Mouse (Mus musculus) liver, adult 10 weeks (tissue): ENCODE data around the gene Tmem265. TPM values are rescaled to one million over a fixed set of nuclear protein-coding genes. Genes with fewer than 3 reads are reported as not detected.

Experiments used
- polyA plus RNA-seq: library from polyadenylated mRNA; stranded (reverse); fragments of 350-450 nt; fragmentation: Illumina TruSeq; extraction: RNeasy Lipid Tissue Mini Kit (QIAGEN cat#74804); gene quantifications from one replicate; pipeline ENCODE4 v1.2.3, GENCODE M21; 2014; ENCODE audit warnings: low read depth, low replicate concordance

Gene Tmem265
- polyA plus RNA-seq = not detected

GRCm38 (mm10) chr7:127561340-127561858, at the start of gene Tmem265:
Gene Tmem265 (plus strand): TSS chr7:127561390.

DNA sequence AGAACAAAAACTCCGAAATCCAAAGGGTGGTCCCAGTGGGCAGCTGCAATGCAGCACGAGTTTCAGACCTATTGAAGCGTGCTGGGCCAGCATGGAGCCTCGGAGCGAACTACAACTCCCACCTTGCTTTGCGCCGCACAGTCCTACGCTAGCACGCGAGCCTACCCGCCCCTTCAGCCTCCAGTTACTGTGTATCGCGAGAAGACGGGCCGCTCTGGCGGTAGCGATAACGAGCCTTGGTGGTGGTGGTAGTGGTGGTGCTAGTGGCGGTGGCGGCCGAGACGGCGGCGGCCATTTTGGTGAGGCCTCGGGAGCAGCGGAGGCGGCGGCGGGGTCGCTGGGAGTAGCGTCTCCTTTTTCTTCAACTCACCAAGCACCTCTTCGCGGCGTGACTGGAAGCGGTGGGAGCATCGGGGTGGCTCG, 49.4 kb upstream of the Tmem265 start, which contains the start of gene Srcap:
Srcap (plus strand) TSS at position 176 of the 423 bp plus-strand sequence.

GRCm38 (mm10) chr7:127519284-127519683, 41.9 kb upstream of the Tmem265 start, which contains the start of gene Gm42715:
Gene Gm42715 (plus strand): TSS chr7:127519584.

DNA sequence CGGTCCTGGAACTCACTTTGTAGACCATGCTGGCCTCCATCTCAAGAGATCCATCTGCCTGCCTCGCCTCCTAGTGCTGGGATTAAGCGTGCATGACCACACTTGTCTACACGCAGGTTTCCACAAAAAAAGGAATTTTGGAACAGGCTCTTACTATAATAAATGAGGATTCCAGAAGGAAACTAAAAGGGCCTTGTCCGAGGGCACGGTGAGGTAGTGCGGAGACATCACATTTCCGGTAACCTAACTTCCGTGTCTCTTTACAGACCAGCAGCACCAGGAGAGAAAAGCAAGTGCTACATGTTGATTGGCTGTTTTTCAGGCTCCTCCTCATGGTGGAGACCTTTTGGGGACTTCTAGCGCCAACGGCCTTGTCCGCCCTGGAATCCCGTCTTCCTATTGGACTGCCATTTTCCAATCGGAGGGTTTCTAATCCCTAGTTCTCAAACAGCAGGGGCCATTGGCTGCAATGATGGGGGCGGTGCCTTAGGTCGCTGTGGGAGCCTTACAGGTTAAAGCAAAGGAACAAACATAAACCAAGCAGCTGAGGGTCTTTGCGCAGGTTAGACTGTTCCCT, 11.8 kb downstream of the Tmem265 start, which contains the start of gene Phkg2:
Phkg2 (plus strand) TSS at position 446 of the 577 bp plus-strand sequence.

DNA sequence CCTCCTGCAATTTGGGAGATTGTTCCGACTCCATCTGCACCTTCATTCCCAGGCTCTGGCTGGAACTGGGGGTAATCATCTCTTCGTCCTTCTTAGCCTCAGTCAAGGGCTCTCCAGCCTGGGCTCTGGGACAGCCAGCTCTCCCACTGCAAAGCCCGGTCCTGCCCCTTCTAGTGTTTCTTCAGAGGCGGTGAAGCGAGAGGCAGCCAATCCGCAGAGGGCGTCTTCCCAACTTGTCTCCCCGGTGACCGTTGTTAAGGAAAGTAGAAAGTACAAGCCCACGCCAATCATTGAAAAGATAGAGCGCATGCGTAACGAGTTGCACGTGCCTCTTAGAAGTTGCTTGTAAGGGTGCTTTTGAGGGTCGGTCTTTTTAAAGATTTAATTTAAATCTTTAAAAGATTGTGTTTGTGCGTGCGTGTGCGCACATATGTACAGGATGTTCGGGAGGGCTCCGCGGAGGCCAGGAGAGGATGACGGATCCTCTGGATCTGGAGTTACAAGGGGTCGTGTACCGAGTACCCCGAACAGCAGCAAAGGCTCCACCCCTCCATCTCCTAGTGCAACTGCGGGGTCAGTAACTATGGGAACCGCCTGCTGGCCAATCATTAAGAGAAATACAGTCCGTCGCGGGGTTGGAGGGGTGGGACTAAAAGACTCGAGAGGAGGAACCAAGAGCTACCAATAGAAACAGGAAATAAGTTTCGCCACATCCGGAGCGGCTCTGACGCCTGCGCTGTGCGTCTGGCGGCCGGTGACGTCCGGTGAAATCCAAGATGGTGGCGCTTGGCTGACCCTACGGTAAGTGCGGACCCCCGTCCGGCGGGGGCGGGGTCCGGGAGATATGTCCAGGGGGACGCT, 27.1 kb downstream of the Tmem265 start, which contains the start of the genes Ccdc189 and Rnf40:
Ccdc189 (minus strand) TSS at position 585 of the 861 bp plus-strand sequence.
Rnf40 (plus strand) TSS at position 757 of the 861 bp plus-strand sequence.

GRCm38 (mm10) chr7:127614891-127615843, 54.0 kb downstream of the Tmem265 start, which contains the start of gene Zfp629:
Gene Zfp629 (minus strand): TSS chr7:127615797.

Other genes starting within 250 kb of the Tmem265 start
- 2.7 TPM for gene Zfp768, start 215.8 kb upstream of the Tmem265 start, polyA plus RNA-seq
- gene Zfp747, start 185.3 kb upstream of the Tmem265 start, polyA plus RNA-seq = 1.0 TPM
- 0.61 TPM for gene 9130019O22Rik, start 174.2 kb upstream of the Tmem265 start, polyA plus RNA-seq
- 0.42 TPM for gene E430018J23Rik, start 167.8 kb upstream of the Tmem265 start, polyA plus RNA-seq
- 0.77 TPM for gene Zfp764, start 154.6 kb upstream of the Tmem265 start, polyA plus RNA-seq
- 1.4 TPM for gene Zfp688, start 139.3 kb upstream of the Tmem265 start, polyA plus RNA-seq
- 0.48 TPM for gene Zfp689, start 112.2 kb upstream of the Tmem265 start, polyA plus RNA-seq
- 10.5 TPM for gene Prr14, start 101.8 kb upstream of the Tmem265 start, polyA plus RNA-seq
- 5.4 TPM for gene Fbrs, start 82.2 kb upstream of the Tmem265 start, polyA plus RNA-seq
- 1.8 TPM for gene Srcap, start 49.4 kb upstream of the Tmem265 start, polyA plus RNA-seq
- gene Gm42715, start 41.8 kb upstream of the Tmem265 start, polyA plus RNA-seq = 3.5 TPM
- gene Phkg2, start 11.9 kb downstream of the Tmem265 start, polyA plus RNA-seq = 17.5 TPM
- not detected for gene Ccdc189, start 27.2 kb downstream of the Tmem265 start, polyA plus RNA-seq
- 1.8 TPM for gene Rnf40, start 27.4 kb downstream of the Tmem265 start, polyA plus RNA-seq
- 3.5 TPM for gene Zfp629, start 54.4 kb downstream of the Tmem265 start, polyA plus RNA-seq
- 0.26 TPM for gene Bcl7c, start 147.5 kb downstream of the Tmem265 start, polyA plus RNA-seq
- gene Ctf1, start 151.3 kb downstream of the Tmem265 start, polyA plus RNA-seq = 5.0 TPM
- gene Ctf2, start 170.8 kb downstream of the Tmem265 start, polyA plus RNA-seq = not detected
- gene Fbxl19, start 183.2 kb downstream of the Tmem265 start, polyA plus RNA-seq = 0.21 TPM
- gene Orai3, start 208.4 kb downstream of the Tmem265 start, polyA plus RNA-seq = 4.0 TPM
- gene Setd1a, start 215.3 kb downstream of the Tmem265 start, polyA plus RNA-seq = 1.6 TPM
- gene Gm49388, start 224.2 kb downstream of the Tmem265 start, polyA plus RNA-seq = not detected
- gene Hsd3b7, start 239.2 kb downstream of the Tmem265 start, polyA plus RNA-seq = 305 TPM